Mouse (Mus musculus): ENCODE data around the gene Sept7. TPM values are rescaled to one million over a fixed set of nuclear protein-coding genes. Genes with fewer than 3 reads are reported as not detected.

Gene Sept7
- polyA plus RNA-seq, 1 experiment, result 193 TPM

DNA sequence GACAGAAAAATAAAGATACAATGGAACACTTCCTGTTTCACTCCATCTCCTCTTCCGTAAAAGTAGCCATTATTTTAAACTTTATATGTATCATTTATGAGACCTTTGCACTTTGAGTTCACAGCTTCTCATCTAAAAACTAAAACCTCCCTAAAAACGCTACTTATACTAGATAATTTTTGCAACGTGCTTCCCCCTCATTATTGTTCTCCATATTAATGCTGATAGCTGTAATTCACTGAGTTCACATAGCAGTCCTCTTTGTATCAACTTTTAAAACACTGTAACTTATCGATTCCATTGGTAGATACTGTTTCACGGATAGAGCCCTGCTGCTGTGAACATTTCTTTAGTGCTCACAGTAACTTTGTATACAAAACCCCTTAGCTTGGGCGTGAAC is 1.1 kb upstream of the Sept7 start:
- Histone ChIP-seq H3K27me3 (ENCODE audit: control insufficient read depth, insufficient read depth, low read length, poor library complexity, severe bottlenecking) (no peaks in the 10 kb centered on the region), H3K9ac (ENCODE audit: low read depth, poor library complexity, severe bottlenecking) (peak overlapping the region; percentile 97), H3K4me1 (ENCODE audit: control insufficient read depth, insufficient read depth, low read length) (no peaks in the 10 kb centered on the region), H3K9me3 (replicated peaks; ENCODE audit: control insufficient read depth, insufficient read depth, low read length, poor library complexity, severe bottlenecking) (no peaks in the 10 kb centered on the region), H3K27ac (ENCODE audit: insufficient read depth, low read length) (peak overlapping the region; percentile 72), H3K4me3 (ENCODE audit: low read depth, low read length) (peak overlapping the region; percentile 80), H3K36me3 (ENCODE audit: control insufficient read depth, insufficient read depth, low read length, poor library complexity, severe bottlenecking) (no peaks in the 10 kb centered on the region)
- no peak for TF ChIP-seq CTCF (IDR thresholded peaks at IDR 0.05; ENCODE audit: low read depth, low read length)
- TF ChIP-seq EP300 (IDR thresholded peaks at IDR 0.05; ENCODE audit: insufficient read depth, low read depth, low read length), result no peak
- TF ChIP-seq POLR2A (IDR thresholded peaks at IDR 0.05; ENCODE audit: insufficient read depth, low read length), result no peak

- H3K9me3 ChIP-seq (replicated peaks; ENCODE audit: control insufficient read depth, insufficient read depth, low read length, poor library complexity, severe bottlenecking), result no peaks in the 10 kb centered on the region
- peak overlapping the region; percentile 80 for H3K4me3 ChIP-seq (ENCODE audit: low read depth, low read length)
- TF ChIP-seq POLR2A (IDR thresholded peaks at IDR 0.05; ENCODE audit: insufficient read depth, low read length) (no peak), CTCF (IDR thresholded peaks at IDR 0.05; ENCODE audit: low read depth, low read length) (no peak), EP300 (IDR thresholded peaks at IDR 0.05; ENCODE audit: insufficient read depth, low read depth, low read length) (no peak)
- peak overlapping the region; percentile 72 for H3K27ac ChIP-seq (ENCODE audit: insufficient read depth, low read length)
- H3K4me1 ChIP-seq (ENCODE audit: control insufficient read depth, insufficient read depth, low read length), result no peaks in the 10 kb centered on the region
- peak overlapping the region; percentile 97 for H3K9ac ChIP-seq (ENCODE audit: low read depth, poor library complexity, severe bottlenecking)
- H3K36me3 ChIP-seq (ENCODE audit: control insufficient read depth, insufficient read depth, low read length, poor library complexity, severe bottlenecking), result no peaks in the 10 kb centered on the region
- no peaks in the 10 kb centered on the region for H3K27me3 ChIP-seq (ENCODE audit: control insufficient read depth, insufficient read depth, low read length, poor library complexity, severe bottlenecking)
Measured at GRCm38 (mm10) chr9:25251611-25252282, 492 bp upstream of the Sept7 start.

DNA sequence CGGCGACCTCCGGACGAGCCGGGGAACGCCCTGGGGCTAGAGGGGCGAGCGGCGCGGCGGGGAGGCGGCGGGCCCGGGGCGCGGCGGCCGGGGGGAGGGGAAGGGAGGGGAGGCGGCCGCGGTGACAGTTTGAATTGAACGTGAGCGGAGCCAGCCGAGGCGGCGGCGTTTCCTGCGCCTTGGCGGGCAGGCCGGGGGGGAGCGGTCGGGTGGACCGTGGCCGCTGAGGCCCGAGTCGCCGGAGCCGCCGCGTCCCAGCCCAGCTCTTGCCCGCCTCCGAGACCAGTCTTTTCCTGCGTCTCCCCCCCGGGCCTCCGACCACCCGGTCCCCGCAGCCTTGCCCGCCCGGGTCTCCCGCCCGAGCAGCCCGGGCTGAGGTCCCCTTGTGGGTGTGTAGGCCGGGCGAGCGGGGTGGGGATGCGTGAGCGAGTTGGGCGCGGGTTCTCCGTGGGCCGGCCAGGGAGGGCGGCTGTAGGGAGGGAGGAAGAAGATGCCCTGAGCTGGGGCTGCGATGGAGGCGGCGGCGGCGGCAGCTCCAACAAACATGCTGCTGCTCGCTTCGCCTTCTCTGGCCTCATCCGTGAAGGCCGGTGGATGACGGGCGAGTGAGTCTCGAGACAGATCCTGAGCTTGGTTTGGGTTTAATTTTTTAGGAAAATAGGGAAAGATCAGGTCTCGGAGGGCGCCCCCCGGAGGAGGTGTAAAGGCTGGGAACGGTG is 679 bp downstream of the Sept7 start:
- TF ChIP-seq POLR2A (IDR thresholded peaks at IDR 0.05; ENCODE audit: insufficient read depth, low read length) (no peak), CTCF (IDR thresholded peaks at IDR 0.05; ENCODE audit: low read depth, low read length) (peak; percentile 21)
- H3K27ac ChIP-seq (ENCODE audit: insufficient read depth, low read length), result peak overlapping the region; percentile 46
- H3K4me3 ChIP-seq (ENCODE audit: low read depth, low read length), result peak overlapping the region; percentile 88
- no peaks in the 10 kb centered on the region for H3K27me3 ChIP-seq (ENCODE audit: control insufficient read depth, insufficient read depth, low read length, poor library complexity, severe bottlenecking)
- H3K9me3 ChIP-seq (replicated peaks; ENCODE audit: control insufficient read depth, insufficient read depth, low read length, poor library complexity, severe bottlenecking), result no peaks in the 10 kb centered on the region
- no peaks in the 10 kb centered on the region for H3K4me1 ChIP-seq (ENCODE audit: control insufficient read depth, insufficient read depth, low read length)
- H3K9ac ChIP-seq (ENCODE audit: low read depth, poor library complexity, severe bottlenecking), result peak overlapping the region; percentile 97
- H3K36me3 ChIP-seq (ENCODE audit: control insufficient read depth, insufficient read depth, low read length, poor library complexity, severe bottlenecking), result no peaks in the 10 kb centered on the region

DNA sequence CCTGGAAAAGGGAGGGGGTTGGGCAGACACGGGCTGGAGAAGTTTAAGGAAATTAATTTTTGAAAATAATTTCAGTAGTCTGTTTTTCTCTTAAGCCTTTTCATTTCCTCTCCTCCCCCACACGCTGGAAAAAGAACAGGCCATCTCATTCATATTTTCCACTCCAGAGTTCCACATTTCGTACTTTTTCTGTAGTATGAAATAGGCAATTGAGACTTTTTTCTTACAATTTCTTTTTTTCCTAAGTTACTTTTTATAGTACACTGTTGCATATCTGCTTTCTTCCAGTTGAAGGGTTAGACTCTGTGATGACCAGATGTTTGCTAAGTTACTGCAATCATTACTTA is 1.2 kb downstream of the Sept7 start:
- peak overlapping the region; percentile 88 for H3K4me3 ChIP-seq (ENCODE audit: low read depth, low read length)
- no peaks in the 10 kb centered on the region for H3K4me1 ChIP-seq (ENCODE audit: control insufficient read depth, insufficient read depth, low read length)
- H3K27ac ChIP-seq (ENCODE audit: insufficient read depth, low read length), result peak overlapping the region; percentile 46
- peak overlapping the region; percentile 97 for H3K9ac ChIP-seq (ENCODE audit: low read depth, poor library complexity, severe bottlenecking)
- H3K36me3 ChIP-seq (ENCODE audit: control insufficient read depth, insufficient read depth, low read length, poor library complexity, severe bottlenecking), result no peaks in the 10 kb centered on the region
- no peaks in the 10 kb centered on the region for H3K27me3 ChIP-seq (ENCODE audit: control insufficient read depth, insufficient read depth, low read length, poor library complexity, severe bottlenecking)
- no peaks in the 10 kb centered on the region for H3K9me3 ChIP-seq (replicated peaks; ENCODE audit: control insufficient read depth, insufficient read depth, low read length, poor library complexity, severe bottlenecking)
- TF ChIP-seq CTCF (IDR thresholded peaks at IDR 0.05; ENCODE audit: low read depth, low read length) (no peak), EP300 (IDR thresholded peaks at IDR 0.05; ENCODE audit: insufficient read depth, low read depth, low read length) (no peak), POLR2A (IDR thresholded peaks at IDR 0.05; ENCODE audit: insufficient read depth, low read length) (no peak)

GRCm38 (mm10) chr9:25260411-25260810 is 8.2 kb downstream of the Sept7 start:
- TF ChIP-seq CTCF (IDR thresholded peaks at IDR 0.05; ENCODE audit: low read depth, low read length) (no peak), POLR2A (IDR thresholded peaks at IDR 0.05; ENCODE audit: insufficient read depth, low read length) (no peak), EP300 (IDR thresholded peaks at IDR 0.05; ENCODE audit: insufficient read depth, low read depth, low read length) (no peak)
- no peaks in the 10 kb centered on the region for H3K4me1 ChIP-seq (ENCODE audit: control insufficient read depth, insufficient read depth, low read length)
- H3K9me3 ChIP-seq (replicated peaks; ENCODE audit: control insufficient read depth, insufficient read depth, low read length, poor library complexity, severe bottlenecking), result no peaks in the 10 kb centered on the region
- H3K27me3 ChIP-seq (ENCODE audit: control insufficient read depth, insufficient read depth, low read length, poor library complexity, severe bottlenecking), result no peaks in the 10 kb centered on the region
- no peak overlapping the region for H3K4me3 ChIP-seq (ENCODE audit: low read depth, low read length)
- H3K27ac ChIP-seq (ENCODE audit: insufficient read depth, low read length), result no peak overlapping the region
- no peak overlapping the region for H3K9ac ChIP-seq (ENCODE audit: low read depth, poor library complexity, severe bottlenecking)
- peaks cover 3% of the 10 kb centered on the region; the same call in 1 of the 2 replicates for H3K36me3 ChIP-seq (ENCODE audit: control insufficient read depth, insufficient read depth, low read length, poor library complexity, severe bottlenecking)

- peaks cover 3% of the 10 kb centered on the region; the same call in 1 of the 2 replicates for H3K36me3 ChIP-seq (ENCODE audit: control insufficient read depth, insufficient read depth, low read length, poor library complexity, severe bottlenecking)
- no peak overlapping the region for H3K9ac ChIP-seq (ENCODE audit: low read depth, poor library complexity, severe bottlenecking)
- H3K27me3 ChIP-seq (ENCODE audit: control insufficient read depth, insufficient read depth, low read length, poor library complexity, severe bottlenecking), result no peaks in the 10 kb centered on the region
- TF ChIP-seq POLR2A (IDR thresholded peaks at IDR 0.05; ENCODE audit: insufficient read depth, low read length), result no peak
- no peak for TF ChIP-seq CTCF (IDR thresholded peaks at IDR 0.05; ENCODE audit: low read depth, low read length)
- no peak for TF ChIP-seq EP300 (IDR thresholded peaks at IDR 0.05; ENCODE audit: insufficient read depth, low read depth, low read length)
- H3K4me1 ChIP-seq (ENCODE audit: control insufficient read depth, insufficient read depth, low read length), result no peaks in the 10 kb centered on the region
- H3K4me3 ChIP-seq (ENCODE audit: low read depth, low read length), result no peak overlapping the region
- H3K9me3 ChIP-seq (replicated peaks; ENCODE audit: control insufficient read depth, insufficient read depth, low read length, poor library complexity, severe bottlenecking), result no peaks in the 10 kb centered on the region
- H3K27ac ChIP-seq (ENCODE audit: insufficient read depth, low read length), result no peak overlapping the region
Measured at GRCm38 (mm10) chr9:25260979-25261378, 8.7 kb downstream of the Sept7 start.
